Mouse (Mus musculus): ENCODE results near the gene Ttc9. TPM values are rescaled to one million over a fixed set of nuclear protein-coding genes. Genes with fewer than 3 reads are reported as not detected.

Ttc9 gene
- total RNA-seq (2021) = 1 to 10 TPM; 3.6 to 6.8 TPM
- long read RNA-seq, experiment 1, transcript Ttc9-201 (3 exons, 2,042 nt) = major isoform, 10 of 12 reads
- long read RNA-seq, experiment 1, partial matches to known transcripts = 0 of 12 reads
- long read RNA-seq, experiment 1, other reads (novel, unspliced or antisense) = 2 of 12 reads
- long read RNA-seq, experiment 2, transcript Ttc9-201 (3 exons, 2,042 nt) = major isoform, 8 of 9 reads
- long read RNA-seq, experiment 2, partial matches to known transcripts = 1 of 9 reads
- long read RNA-seq, experiment 2, other reads (novel, unspliced or antisense) = 0 of 9 reads

- peak; percentile 60 for DNase-seq
Measured at GRCm38 (mm10) chr12:81630915-81631660, at the start of gene Ttc9. Gene Ttc9 (plus strand): TSS chr12:81631249.

- peak; percentile 93 for DNase-seq
Measured at GRCm38 (mm10) chr12:81594902-81595671, 36.0 kb upstream of the Ttc9 start, which contains the start of gene Med6. Gene Med6 (minus strand): TSS chr12:81595008.

DNA sequence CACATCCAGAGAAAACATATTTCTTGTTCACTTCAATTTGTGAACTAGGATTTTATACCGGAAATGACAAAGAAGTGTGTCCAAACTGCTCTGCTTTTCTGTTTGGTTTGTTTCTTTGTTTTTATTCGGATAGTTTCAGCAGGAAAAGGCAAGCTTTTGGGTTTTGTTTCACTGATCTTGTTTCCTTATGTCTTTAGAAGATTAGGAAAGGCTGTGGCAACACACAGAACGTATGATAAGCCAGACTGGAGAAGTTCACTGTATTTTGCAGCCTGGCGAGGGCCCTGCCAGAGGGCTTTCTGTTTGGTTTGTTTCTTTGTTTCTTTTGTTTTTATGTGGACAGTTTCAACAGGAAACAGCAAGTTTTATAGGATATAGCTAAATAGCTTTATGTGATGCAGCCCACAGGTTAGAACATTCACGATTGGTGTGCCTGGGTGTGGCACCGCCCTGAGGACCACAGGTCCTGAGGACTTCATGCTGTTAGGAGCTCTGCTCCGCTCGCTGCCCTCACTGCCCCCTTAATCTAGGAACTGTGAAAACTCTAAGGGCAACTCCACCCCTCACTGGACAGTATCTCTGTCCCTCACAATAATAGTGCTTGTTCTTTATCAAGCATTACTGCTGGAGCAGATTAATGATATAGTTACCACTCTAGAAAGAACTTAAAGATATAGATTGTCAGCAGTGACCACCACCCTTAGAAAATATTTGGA lies 34.3 kb upstream of the Ttc9 start:
- DNase-seq = no peak

- no peak for DNase-seq
Measured at GRCm38 (mm10) chr12:81604995-81605784, 25.9 kb upstream of the Ttc9 start.

DNA sequence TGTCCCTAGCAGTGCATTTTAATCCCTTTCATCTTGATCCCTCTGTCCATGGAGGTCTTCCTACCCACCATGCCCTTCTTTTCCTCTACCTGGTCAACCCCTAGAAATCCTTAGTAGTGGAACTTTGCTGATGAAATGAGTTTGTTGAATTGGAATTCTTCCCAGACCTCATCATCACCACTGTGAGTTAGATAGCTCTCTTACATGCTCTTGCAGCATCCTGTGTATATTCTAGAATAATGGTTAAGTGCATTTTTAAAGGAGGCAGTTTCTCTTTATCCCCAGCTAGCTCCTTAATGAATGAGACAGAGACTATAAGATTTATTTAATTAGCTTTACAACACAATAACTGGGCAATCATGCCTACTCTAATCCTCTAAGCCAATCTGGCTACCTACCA lies 21.6 kb upstream of the Ttc9 start:
- DNase-seq = no peak

- DNase-seq = no peak
Measured at GRCm38 (mm10) chr12:81615807-81616206, 15.2 kb upstream of the Ttc9 start.

DNA sequence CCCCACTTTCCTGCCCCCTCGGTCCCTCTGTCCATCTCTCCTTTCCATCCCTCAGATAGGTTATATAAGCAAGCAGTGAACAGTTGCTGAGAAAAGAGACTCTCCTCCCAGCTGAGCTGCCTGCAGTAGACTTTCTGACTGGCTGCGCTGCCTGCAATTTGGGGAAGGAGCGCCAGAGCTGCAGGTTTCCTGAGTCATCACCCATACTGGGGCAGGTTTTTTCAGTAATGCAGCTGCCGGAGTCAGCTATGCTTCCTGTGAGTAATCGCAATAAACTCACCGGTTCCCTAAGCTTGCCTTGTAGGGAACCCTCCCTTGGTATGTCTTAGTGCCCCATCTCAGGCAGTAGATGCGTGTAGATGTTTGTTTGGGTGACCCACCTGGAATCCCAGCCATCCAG lies 14.1 kb upstream of the Ttc9 start:
- no peak for DNase-seq

GRCm38 (mm10) chr12:81619302-81619701 lies 11.7 kb upstream of the Ttc9 start:
- DNase-seq = peak; percentile 81

DNA sequence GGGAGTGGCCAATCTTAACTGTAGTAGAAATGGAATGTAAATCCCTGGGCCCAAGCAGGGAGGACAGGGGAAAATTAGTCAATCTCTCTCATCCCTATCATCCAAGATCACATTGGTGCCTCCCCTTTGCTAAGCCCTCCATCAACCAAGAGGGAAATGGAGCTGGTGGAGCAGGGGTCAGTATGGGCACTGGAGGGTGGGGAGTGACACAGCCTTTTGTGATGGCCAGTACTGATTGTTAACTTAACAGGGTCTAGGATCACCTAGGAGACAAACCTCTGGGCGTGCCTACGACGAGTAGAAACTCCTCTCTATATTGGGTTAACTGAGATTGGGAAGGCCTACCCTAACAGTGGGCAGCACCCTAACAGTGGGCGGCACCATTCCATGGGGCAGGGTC lies 7.7 kb upstream of the Ttc9 start:
- no peak for DNase-seq

DNA sequence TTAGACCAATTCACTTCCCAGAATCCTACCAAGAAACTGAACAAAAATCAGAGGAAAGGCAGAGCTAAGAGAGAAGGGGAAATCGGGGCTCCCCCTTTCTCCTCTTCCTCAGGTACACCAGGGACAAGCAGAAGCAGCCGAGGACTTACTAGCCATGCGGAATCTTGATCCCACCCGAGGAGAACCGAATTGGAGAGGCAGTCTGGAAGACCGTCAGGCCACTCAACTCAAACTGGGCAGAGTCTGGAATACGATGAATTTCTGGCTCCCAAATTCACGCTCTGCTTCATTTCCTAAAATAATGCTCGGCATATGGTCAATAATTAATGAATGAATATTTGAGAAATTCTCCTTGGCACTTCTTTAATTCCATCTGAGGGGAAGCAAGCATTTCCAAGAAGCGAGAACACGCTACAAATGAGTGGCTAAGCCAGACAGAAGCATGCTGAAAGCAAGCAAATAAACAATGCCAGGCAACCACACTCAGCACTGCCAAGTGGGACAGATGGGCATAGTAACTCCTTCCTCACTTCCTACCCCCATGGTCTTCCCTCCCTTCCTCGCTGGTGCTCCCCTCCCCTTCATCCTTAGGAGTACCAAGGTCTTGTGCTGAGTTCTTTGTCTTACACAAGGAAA lies 4.7 kb upstream of the Ttc9 start:
- DNase-seq = no peak

DNA sequence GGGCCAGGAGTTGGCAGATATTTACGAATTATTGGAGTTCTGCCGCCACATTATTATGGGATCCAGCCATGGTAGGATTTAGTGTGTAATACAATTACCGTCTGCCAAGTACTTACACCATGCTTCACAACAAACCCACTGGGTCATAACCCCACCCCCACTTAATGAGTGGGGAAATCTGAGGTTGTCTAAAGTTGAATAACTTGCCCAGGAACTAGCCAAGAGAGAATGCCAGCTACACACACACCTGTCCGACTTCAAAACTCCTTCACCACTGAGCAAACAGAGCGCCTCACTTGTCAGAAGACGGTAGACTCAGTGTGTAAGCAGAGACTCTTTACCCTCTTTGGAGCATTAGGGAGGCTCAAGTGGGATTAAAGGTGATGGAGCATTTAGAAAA lies 3.6 kb upstream of the Ttc9 start:
- DNase-seq = no peak

GRCm38 (mm10) chr12:81628091-81628490 lies 3.0 kb upstream of the Ttc9 start:
- DNase-seq = no peak

DNA sequence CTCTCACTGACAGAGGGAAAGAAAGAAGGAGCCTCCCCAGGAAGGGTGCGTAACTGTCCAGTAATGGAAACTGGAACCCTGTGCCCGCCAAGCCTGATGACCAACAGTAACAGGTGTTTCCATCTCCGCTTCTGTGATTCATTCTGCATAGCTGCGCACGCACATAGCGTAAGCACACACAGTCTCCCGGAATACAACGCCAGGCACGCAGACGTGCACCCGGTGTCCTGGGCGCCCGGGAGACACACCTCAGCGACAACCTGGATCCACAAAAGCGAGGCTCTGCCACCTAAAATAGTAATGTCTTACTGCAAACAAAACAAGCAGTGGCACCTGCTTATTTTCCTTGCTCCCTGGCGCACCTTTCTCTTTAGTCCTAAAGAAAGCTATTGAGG lies 532 bp upstream of the Ttc9 start:
- DNase-seq = peak; percentile 12

GRCm38 (mm10) chr12:81631661-81632401 lies 782 bp downstream of the Ttc9 start:
- DNase-seq = peak; percentile 14

DNA sequence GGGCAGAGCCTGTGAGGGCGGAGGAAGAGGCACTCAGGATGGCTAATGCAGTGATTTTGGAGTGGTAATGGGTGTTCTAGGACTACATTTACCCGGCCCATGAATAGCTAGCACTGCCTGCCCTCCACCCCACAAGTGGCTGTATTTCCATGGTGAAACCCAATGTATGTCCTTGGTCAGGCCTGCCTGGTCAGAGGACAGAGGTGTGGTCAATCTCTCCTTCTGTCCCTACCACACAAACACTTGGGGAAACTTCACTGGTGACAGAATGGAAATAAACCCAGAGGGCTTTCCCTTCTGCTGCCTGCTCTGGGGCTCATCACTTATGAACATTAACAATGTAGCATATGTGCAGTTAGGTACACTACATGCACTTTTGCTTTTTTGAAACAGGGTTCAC lies 2.2 kb downstream of the Ttc9 start:
- no peak for DNase-seq

DNA sequence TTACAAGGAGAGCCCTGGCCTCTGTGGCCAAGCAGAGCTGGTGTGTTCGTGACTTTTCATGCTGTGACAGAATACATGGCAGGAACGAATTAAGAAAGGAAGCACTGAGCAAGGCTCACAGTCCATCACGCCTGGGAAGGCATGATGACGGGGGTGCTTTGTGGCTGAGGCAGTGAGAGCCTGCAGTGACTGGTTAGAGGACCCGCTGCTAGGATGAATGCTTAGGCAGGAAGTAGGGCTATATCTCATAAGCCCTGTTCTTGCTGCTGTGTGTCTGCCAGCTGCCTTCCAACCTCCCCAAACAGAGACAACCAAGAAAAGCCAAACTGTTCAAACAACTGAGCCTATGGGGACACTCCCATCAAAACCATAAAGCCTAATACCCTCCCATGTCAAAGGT lies 9.6 kb downstream of the Ttc9 start:
- no peak for DNase-seq

- DNase-seq = no peak
Measured at GRCm38 (mm10) chr12:81642361-81643082, 11.5 kb downstream of the Ttc9 start.

DNA sequence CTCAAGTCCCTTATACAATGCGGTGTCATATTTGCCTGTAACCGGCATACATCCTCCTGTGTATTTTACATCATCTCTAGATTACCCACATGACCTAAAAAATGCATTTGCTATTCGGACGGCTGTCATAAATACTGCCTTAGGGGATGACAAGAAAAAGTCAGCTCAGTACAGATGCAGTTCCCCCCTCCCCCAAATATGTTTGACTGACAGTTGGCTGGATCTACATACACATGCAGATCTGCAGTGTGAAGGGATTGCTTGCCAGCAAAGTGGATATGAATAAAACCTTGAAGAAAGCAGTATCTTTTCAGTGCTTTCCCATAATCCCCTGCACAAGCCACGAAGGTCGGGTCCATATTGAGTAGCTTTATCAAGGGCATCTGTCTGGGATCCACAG lies 15.8 kb downstream of the Ttc9 start:
- DNase-seq = no peak

GRCm38 (mm10) chr12:81653344-81653743 lies 22.3 kb downstream of the Ttc9 start:
- DNase-seq = peak; percentile 59

GRCm38 (mm10) chr12:81657321-81657720 lies 26.3 kb downstream of the Ttc9 start:
- no peak for DNase-seq
